Mouse (Mus musculus) forebrain, embryonic 16.5 days (tissue): ENCODE results near the gene Btbd8. TPM values are rescaled to one million over a fixed set of nuclear protein-coding genes. Genes with fewer than 3 reads are reported as not detected.

Source experiments
- ATAC-seq: fragments of 200-750 bp; cut with Nextera tagmentation; 2 replicates; pipeline ENCODE4 v1.8.0; 2017; ENCODE audit warnings: mild to moderate bottlenecking, moderate library complexity
- H3K27ac ChIP-seq: fragments of 300-500 bp; sonication (generic); 2 replicates; pipeline ENCODE4 v1.5.1; 2014; ENCODE audit warnings: low read length, control low read depth
- H3K27me3 ChIP-seq: fragments of 300-500 bp; sonication (generic); replicated peaks from 2 replicates; pipeline ENCODE4 v1.6.1; 2014; ENCODE audit warnings: low read length; ENCODE audit not compliant: control insufficient read depth, insufficient read depth
- H3K36me3 ChIP-seq: fragments of 300-500 bp; sonication (generic); 2 replicates; pipeline ENCODE4 v1.6.1; 2014; ENCODE audit not compliant: control insufficient read depth, insufficient read depth
- H3K4me1 ChIP-seq: fragments of 300-500 bp; sonication (generic); replicated peaks from 2 replicates; pipeline ENCODE4 v1.6.1; 2014; ENCODE audit warnings: low read length; ENCODE audit not compliant: control insufficient read depth, insufficient read depth
- H3K4me2 ChIP-seq: fragments of 300-500 bp; sonication (generic); 2 replicates; pipeline ENCODE4 v1.6.1; 2014; ENCODE audit warnings: mild to moderate bottlenecking, low read length, control low read depth
- H3K4me3 ChIP-seq: fragments of 300-500 bp; sonication (generic); replicated peaks from 2 replicates; pipeline ENCODE4 v1.5.1; 2014; ENCODE audit warnings: mild to moderate bottlenecking, low read length, control low read depth
- H3K9ac ChIP-seq: fragments of 300-500 bp; sonication (generic); replicated peaks from 2 replicates; pipeline ENCODE4 v1.6.1; 2014; ENCODE audit warnings: low read depth, low read length, control low read depth
- H3K9me3 ChIP-seq: fragments of 300-500 bp; sonication (generic); 2 replicates; pipeline ENCODE4 v1.6.1; 2016; ENCODE audit warnings: low read length; ENCODE audit not compliant: control insufficient read depth
- WGBS: fragments of 180-500 bp; shearing (Covaris S2); extraction: QIAGEN DNeasy Blood & Tissue Kit; methylation state at CpG from one replicate; pipeline ENCODE4 v1.1.7; 2014; 5-methylcytosine and 5-hydroxymethylcytosine counted together
- polyA plus RNA-seq: library from polyadenylated mRNA; unstranded; fragments of >200 nt; fragmentation: Nextera tagmentation; extraction: Ambion mirVana; gene quantifications from 2 replicates; pipeline ENCODE4 v1.2.1, GENCODE M21; 2015

The Btbd8 gene
- polyA plus RNA-seq, 1 experiment from 2014 or later: 31.5 TPM

- no peak for ATAC-seq
- Histone ChIP-seq H3K9ac (no peak overlapping the region), H3K4me3 (no peak overlapping the region), H3K9me3 (no peaks in the 10 kb centered on the region), H3K27me3 (no peaks in the 10 kb centered on the region), H3K36me3 (no peaks in the 10 kb centered on the region), H3K4me2 (no peak overlapping the region), H3K4me1 (no peaks in the 10 kb centered on the region), H3K27ac (no peak overlapping the region)
- WGBS: 87% methylated on average over 10 of the region's 10 CpGs
Measured at GRCm38 (mm10) chr5:107524281-107524680, 86.5 kb downstream of the Btbd8 start.

- Histone ChIP-seq H3K27ac (no peak overlapping the region), H3K36me3 (no peaks in the 10 kb centered on the region), H3K4me2 (no peak overlapping the region), H3K9ac (no peak overlapping the region), H3K4me1 (no peaks in the 10 kb centered on the region), H3K4me3 (no peak overlapping the region), H3K9me3 (no peaks in the 10 kb centered on the region), H3K27me3 (no peaks in the 10 kb centered on the region)
- WGBS: 92% methylated on average over 3 of the region's 3 CpGs
- no peak for ATAC-seq
Measured at GRCm38 (mm10) chr5:107528856-107529255, 91.1 kb downstream of the Btbd8 start.

- no peak overlapping the region for H3K4me2 ChIP-seq
- WGBS: 80% methylated on average over 2 of the region's 2 CpGs
- H3K27me3 ChIP-seq: no peaks in the 10 kb centered on the region
- no peak overlapping the region for H3K27ac ChIP-seq
- no peaks in the 10 kb centered on the region for H3K36me3 ChIP-seq
- no peaks in the 10 kb centered on the region for H3K9me3 ChIP-seq
- H3K9ac ChIP-seq: no peak overlapping the region
- H3K4me3 ChIP-seq: no peak overlapping the region
- no peak for ATAC-seq
- H3K4me1 ChIP-seq: no peaks in the 10 kb centered on the region
Measured at GRCm38 (mm10) chr5:107533590-107533989, 95.8 kb downstream of the Btbd8 start.

GRCm38 (mm10) chr5:107534581-107534980, 96.8 kb downstream of the Btbd8 start, which contains the start of gene 1700028K03Rik:
Gene 1700028K03Rik, plus strand, starts transcription at chr5:107534709.
- Histone ChIP-seq H3K4me1 (no peaks in the 10 kb centered on the region), H3K36me3 (no peaks in the 10 kb centered on the region), H3K27ac (no peak within 1 kb of the TSS), H3K9me3 (no peaks in the 10 kb centered on the region), H3K9ac (no peak within 1 kb of the TSS), H3K4me3 (no peak within 1 kb of the TSS), H3K27me3 (no peaks in the 10 kb centered on the region), H3K4me2 (no peak within 1 kb of the TSS)
- ATAC-seq: no peak
- WGBS: 78% methylated on average over 15 of the region's 15 CpGs

- Histone ChIP-seq H3K27ac (no peak overlapping the region), H3K4me1 (peaks cover 4% of the 10 kb centered on the region), H3K36me3 (no peaks in the 10 kb centered on the region), H3K9ac (no peak overlapping the region), H3K4me2 (no peak overlapping the region), H3K9me3 (no peaks in the 10 kb centered on the region), H3K27me3 (no peaks in the 10 kb centered on the region), H3K4me3 (no peak overlapping the region)
- ATAC-seq: no peak
- 17% methylated on average over 7 of the region's 7 CpGs for WGBS
Measured at GRCm38 (mm10) chr5:107541696-107542095, 103.9 kb downstream of the Btbd8 start.

GRCm38 (mm10) chr5:107545927-107546326, 108.1 kb downstream of the Btbd8 start:
- Histone ChIP-seq H3K4me3 (no peak overlapping the region), H3K4me1 (peaks cover 4% of the 10 kb centered on the region), H3K27me3 (no peaks in the 10 kb centered on the region), H3K9me3 (no peaks in the 10 kb centered on the region), H3K36me3 (no peaks in the 10 kb centered on the region), H3K9ac (no peak overlapping the region), H3K4me2 (no peak overlapping the region), H3K27ac (no peak overlapping the region)
- 81% methylated on average over 4 of the region's 4 CpGs for WGBS
- no peak for ATAC-seq

GRCm38 (mm10) chr5:107547955-107548354, 110.2 kb downstream of the Btbd8 start:
- H3K4me3 ChIP-seq: no peak overlapping the region
- H3K27ac ChIP-seq: no peak overlapping the region
- H3K27me3 ChIP-seq: no peaks in the 10 kb centered on the region
- no peak for ATAC-seq
- H3K9me3 ChIP-seq: no peaks in the 10 kb centered on the region
- 91% methylated on average over 3 of the region's 3 CpGs for WGBS
- H3K4me2 ChIP-seq: no peak overlapping the region
- no peaks in the 10 kb centered on the region for H3K36me3 ChIP-seq
- no peak overlapping the region for H3K9ac ChIP-seq
- H3K4me1 ChIP-seq: no peaks in the 10 kb centered on the region

- Histone ChIP-seq H3K27ac (no peak overlapping the region), H3K9me3 (no peaks in the 10 kb centered on the region), H3K4me3 (no peak overlapping the region), H3K4me2 (no peak overlapping the region), H3K27me3 (no peaks in the 10 kb centered on the region), H3K9ac (no peak overlapping the region), H3K36me3 (no peaks in the 10 kb centered on the region), H3K4me1 (no peaks in the 10 kb centered on the region)
- no peak for ATAC-seq
- 91% methylated on average over 3 of the region's 3 CpGs for WGBS
Measured at GRCm38 (mm10) chr5:107548444-107548843, 110.6 kb downstream of the Btbd8 start.

GRCm38 (mm10) chr5:107554336-107554735, 116.5 kb downstream of the Btbd8 start:
- Histone ChIP-seq H3K4me2 (no peak overlapping the region), H3K9me3 (no peaks in the 10 kb centered on the region), H3K9ac (no peak overlapping the region), H3K4me3 (no peak overlapping the region), H3K4me1 (no peaks in the 10 kb centered on the region), H3K27me3 (no peaks in the 10 kb centered on the region), H3K36me3 (peaks cover 16% of the 10 kb centered on the region), H3K27ac (no peak overlapping the region)
- ATAC-seq: no peak
- WGBS: 89% methylated on average over 5 of the region's 5 CpGs

GRCm38 (mm10) chr5:107556969-107557368, 119.2 kb downstream of the Btbd8 start:
- H3K4me3 ChIP-seq: no peak overlapping the region
- no peak overlapping the region for H3K9ac ChIP-seq
- H3K4me1 ChIP-seq: no peaks in the 10 kb centered on the region
- H3K27ac ChIP-seq: no peak overlapping the region
- no peak overlapping the region for H3K4me2 ChIP-seq
- H3K27me3 ChIP-seq: no peaks in the 10 kb centered on the region
- 87% methylated on average over 3 of the region's 3 CpGs for WGBS
- peaks cover 23% of the 10 kb centered on the region for H3K36me3 ChIP-seq
- no peaks in the 10 kb centered on the region for H3K9me3 ChIP-seq
- ATAC-seq: no peak
